Mouse (Mus musculus) kidney, embryonic 16.5 days (tissue): ENCODE results near the gene Rpl13a. TPM values are rescaled to one million over a fixed set of nuclear protein-coding genes. Genes with fewer than 3 reads are reported as not detected.
"Not testable (repeated sequence)": the region's sequence is repeated elsewhere in the genome, so short reads cannot be mapped to it uniquely, and the experiment has no call there.

Experiments used
- ATAC-seq: fragments of 200-750 bp; cut with Nextera tagmentation; 2 replicates; pipeline ENCODE4 v1.8.0; 2017; ENCODE audit warnings: moderate TSS enrichment; ENCODE audit not compliant: low FRiP score, low TSS enrichment
- H3K27ac ChIP-seq: fragments of 300-500 bp; sonication (generic); 2 replicates; pipeline ENCODE4 v1.5.1; 2014; ENCODE audit warnings: low read length
- H3K27me3 ChIP-seq: fragments of 300-500 bp; sonication (generic); 2 replicates; pipeline ENCODE4 v1.6.1; 2014; ENCODE audit warnings: low read length, control low read depth, mixed read lengths; ENCODE audit not compliant: insufficient read depth
- H3K36me3 ChIP-seq: fragments of 300-500 bp; sonication (generic); 2 replicates; pipeline ENCODE4 v1.6.1; 2014; ENCODE audit warnings: low read length, control low read depth, mixed read lengths; ENCODE audit not compliant: insufficient read depth
- H3K4me1 ChIP-seq: fragments of 300-500 bp; sonication (generic); 2 replicates; pipeline ENCODE4 v1.6.1; 2014; ENCODE audit warnings: low read length, control low read depth, mixed read lengths; ENCODE audit not compliant: insufficient read depth
- H3K4me2 ChIP-seq: fragments of 300-500 bp; sonication (generic); replicated peaks from 2 replicates; pipeline ENCODE4 v1.6.1; 2014; ENCODE audit warnings: low read depth, low read length
- H3K4me3 ChIP-seq: fragments of 300-500 bp; sonication (generic); 2 replicates; pipeline ENCODE4 v1.5.1; 2014; ENCODE audit warnings: mild to moderate bottlenecking, low read length
- H3K9ac ChIP-seq: fragments of 300-500 bp; sonication (generic); replicated peaks from 2 replicates; pipeline ENCODE4 v1.6.1; 2014; ENCODE audit warnings: low read length
- H3K9me3 ChIP-seq: fragments of 300-500 bp; sonication (generic); 2 replicates; pipeline ENCODE4 v1.6.1; 2016; ENCODE audit warnings: low read length, control low read depth
- WGBS: fragments of 180-500 bp; shearing (Covaris S2); extraction: QIAGEN DNeasy Blood & Tissue Kit; methylation state at CpG from one replicate; pipeline ENCODE4 v1.1.7; 2014; 5-methylcytosine and 5-hydroxymethylcytosine counted together
- polyA plus RNA-seq: library from polyadenylated mRNA; unstranded; fragments of >200 nt; fragmentation: Nextera tagmentation; extraction: Ambion mirVana; gene quantifications from 2 replicates; pipeline ENCODE4 v1.2.1, GENCODE M21; 2015

Rpl13a gene
- polyA plus RNA-seq, 1 experiment from 2014 or later = 1,083 TPM

- H3K9ac ChIP-seq = peak overlapping the region; percentile 78
- H3K9me3 ChIP-seq = no peaks in the 10 kb centered on the region
- peak overlapping the region; percentile 94 for H3K27ac ChIP-seq
- peaks cover 26% of the 10 kb centered on the region for H3K36me3 ChIP-seq
- WGBS = 53% methylated on average over 15 of the region's 15 CpGs
- H3K4me2 ChIP-seq = peak overlapping the region; percentile 84
- peak overlapping the region; percentile 88 for H3K4me3 ChIP-seq
- H3K4me1 ChIP-seq = peaks cover 36% of the 10 kb centered on the region
- no peaks in the 10 kb centered on the region for H3K27me3 ChIP-seq
- no peak for ATAC-seq
Observed at GRCm38 (mm10) chr7:45129776-45130512, 1.4 kb upstream of the Rpl13a start.

GRCm38 (mm10) chr7:45129318-45129717, 757 bp upstream of the Rpl13a start:
- peak overlapping the region; percentile 78 for H3K9ac ChIP-seq
- H3K27ac ChIP-seq = peak overlapping the region; percentile 94
- H3K4me2 ChIP-seq = peak overlapping the region; percentile 84
- H3K4me1 ChIP-seq = peaks cover 41% of the 10 kb centered on the region
- no peaks in the 10 kb centered on the region for H3K9me3 ChIP-seq
- under 1% methylated on average over 17 of the region's 17 CpGs for WGBS
- peaks cover 31% of the 10 kb centered on the region for H3K36me3 ChIP-seq
- ATAC-seq = no peak
- H3K27me3 ChIP-seq = no peaks in the 10 kb centered on the region
- peak overlapping the region; percentile 88 for H3K4me3 ChIP-seq

GRCm38 (mm10) chr7:45127700-45128224, 799 bp downstream of the Rpl13a start:
- no peaks in the 10 kb centered on the region for H3K9me3 ChIP-seq
- peak overlapping the region; percentile 88 for H3K4me3 ChIP-seq
- no peaks in the 10 kb centered on the region for H3K27me3 ChIP-seq
- H3K36me3 ChIP-seq = peaks cover 36% of the 10 kb centered on the region
- peak overlapping the region; percentile 94 for H3K9ac ChIP-seq
- no peak for ATAC-seq
- peak overlapping the region; percentile 95 for H3K27ac ChIP-seq
- peak overlapping the region; percentile 92 for H3K4me2 ChIP-seq
- WGBS = 0% methylated on average over 6 of the region's 6 CpGs
- H3K4me1 ChIP-seq = peaks cover 46% of the 10 kb centered on the region

GRCm38 (mm10) chr7:45126844-45127699, 1.5 kb downstream of the Rpl13a start:
- H3K27me3 ChIP-seq = no peaks in the 10 kb centered on the region
- peak overlapping the region; percentile 88 for H3K4me3 ChIP-seq
- H3K36me3 ChIP-seq = peaks cover 43% of the 10 kb centered on the region
- peak overlapping the region; percentile 92 for H3K4me2 ChIP-seq
- no peak for ATAC-seq
- H3K9me3 ChIP-seq = no peaks in the 10 kb centered on the region
- WGBS = 35% methylated on average over 21 of the region's 21 CpGs
- H3K27ac ChIP-seq = peak overlapping the region; percentile 95
- H3K9ac ChIP-seq = peak overlapping the region; percentile 94
- H3K4me1 ChIP-seq = peaks cover 53% of the 10 kb centered on the region

GRCm38 (mm10) chr7:45126147-45126843, 2.3 kb downstream of the Rpl13a start:
- H3K27me3 ChIP-seq = no peaks in the 10 kb centered on the region
- peak overlapping the region; percentile 88 for H3K4me3 ChIP-seq
- peak overlapping the region; percentile 94 for H3K9ac ChIP-seq
- ATAC-seq = no peak
- H3K36me3 ChIP-seq = peaks cover 51% of the 10 kb centered on the region
- H3K9me3 ChIP-seq = no peaks in the 10 kb centered on the region
- peak overlapping the region; percentile 95 for H3K27ac ChIP-seq
- 73% methylated on average over 17 of the region's 17 CpGs for WGBS
- H3K4me1 ChIP-seq = peaks cover 53% of the 10 kb centered on the region
- peak overlapping the region; percentile 92 for H3K4me2 ChIP-seq

GRCm38 (mm10) chr7:45125649-45126048, 2.9 kb downstream of the Rpl13a start:
- H3K4me1 ChIP-seq = peaks cover 53% of the 10 kb centered on the region
- 68% methylated on average over 5 of the region's 5 CpGs for WGBS
- H3K4me2 ChIP-seq = peak overlapping the region; percentile 92
- H3K27me3 ChIP-seq, H3K9me3 ChIP-seq, ATAC-seq: not testable (repeated sequence)
- H3K27ac ChIP-seq = peak overlapping the region; percentile 95
- H3K9ac ChIP-seq = peak overlapping the region; percentile 94; the same call in 1 of the 2 replicates
- H3K4me3 ChIP-seq = peak overlapping the region; percentile 6; the same call in 1 of the 2 replicates
- peaks cover 57% of the 10 kb centered on the region for H3K36me3 ChIP-seq

GRCm38 (mm10) chr7:45125144-45125600, 3.4 kb downstream of the Rpl13a start:
- peaks cover 53% of the 10 kb centered on the region for H3K4me1 ChIP-seq

GRCm38 (mm10) chr7:45124224-45125143, 4.1 kb downstream of the Rpl13a start, which contains the start of gene Rps11:
Rps11 (minus strand) TSS chr7:45124439.
- H3K4me1 ChIP-seq = peaks cover 46% of the 10 kb centered on the region

More at GRCm38 (mm10) chr7:45125144-45125600, 3.4 kb downstream of the Rpl13a start:
- peaks cover 61% of the 10 kb centered on the region for H3K36me3 ChIP-seq
- no peaks in the 10 kb centered on the region for H3K27me3 ChIP-seq
- peak overlapping the region; percentile 92 for H3K4me2 ChIP-seq
- WGBS = 18% methylated on average over 7 of the region's 7 CpGs
- peak overlapping the region; percentile 6; the same call in 1 of the 2 replicates for H3K4me3 ChIP-seq
- no peak for ATAC-seq
- peak overlapping the region; percentile 95 for H3K27ac ChIP-seq
- no peak overlapping the region for H3K9ac ChIP-seq
- no peaks in the 10 kb centered on the region for H3K9me3 ChIP-seq

More at GRCm38 (mm10) chr7:45124224-45125143, 4.1 kb downstream of the Rpl13a start, which contains the start of gene Rps11:
- Histone ChIP-seq H3K4me2 (peak within 1 kb of the TSS; percentile 92), H3K4me3 (peak within 1 kb of the TSS; percentile 98), H3K27me3 (no peaks in the 10 kb centered on the region), H3K9ac (peak within 1 kb of the TSS; percentile 100), H3K36me3 (peaks cover 68% of the 10 kb centered on the region), H3K27ac (peak within 1 kb of the TSS; percentile 95), H3K9me3 (no peaks in the 10 kb centered on the region)
- peak; percentile 81 for ATAC-seq
- WGBS = under 1% methylated on average over 59 of the region's 59 CpGs
